Mouse (Mus musculus) heart, adult 2 months (tissue): ENCODE data around the gene Cd101.

ENCODE experiments used
- CTCF ChIP-seq: fragments of 200-600 bp; IDR thresholded peaks from 2 replicates; pipeline ENCODE4 v1.8.1; 2022; ENCODE audit warnings: antibody characterized with exemption, mild to moderate bottlenecking, moderate library complexity
- EP300 ChIP-seq: fragments of 200-500 bp; IDR thresholded peaks from 2 replicates; pipeline ENCODE4 v1.6.1; 2011; ENCODE audit warnings: low read depth, low read length, control low read depth; ENCODE audit not compliant: insufficient read depth
- POLR2A ChIP-seq: fragments of 200-500 bp; IDR thresholded peaks from 2 replicates; pipeline ENCODE4 v1.6.1; 2011; ENCODE audit warnings: mild to moderate bottlenecking, low read depth, low read length, control low read depth; ENCODE audit not compliant: insufficient read depth

- TF ChIP-seq CTCF: no peak
- TF ChIP-seq POLR2A: no peak
- no peak for TF ChIP-seq EP300
These were observed 50.1 kb downstream of the Cd101 start for GRCm38 (mm10) chr3:100979290-100979689.
